Mouse (Mus musculus) kidney, adult 2 months (tissue): ENCODE data around the gene Igdcc3. TPM values are rescaled to one million over a fixed set of nuclear protein-coding genes. Genes with fewer than 3 reads are reported as not detected.

Source experiments
- DNase-seq: peaks from one replicate; pipeline ENCODE4 v3.0.0; 2021
- H3K27ac ChIP-seq: fragments of 200-500 bp; 2 replicates; pipeline ENCODE4 v1.5.1; 2012; ENCODE audit warnings: low read depth, low read length, control low read depth, inconsistent platforms; ENCODE audit not compliant: insufficient read depth
- H3K27me3 ChIP-seq: fragments of 200-500 bp; replicated peaks from 2 replicates; pipeline ENCODE4 v1.6.1; 2012; ENCODE audit warnings: mild to moderate bottlenecking, moderate library complexity, low read length, inconsistent platforms; ENCODE audit not compliant: control insufficient read depth, insufficient read depth
- H3K36me3 ChIP-seq: fragments of 200-500 bp; 2 replicates; pipeline ENCODE4 v1.6.1; 2012; ENCODE audit warnings: mild to moderate bottlenecking, moderate library complexity, low read length, inconsistent platforms; ENCODE audit not compliant: control insufficient read depth, insufficient read depth
- H3K4me1 ChIP-seq: fragments of 200-500 bp; 2 replicates; pipeline ENCODE4 v1.6.1; 2011; ENCODE audit warnings: low read length; ENCODE audit not compliant: control insufficient read depth, insufficient read depth
- H3K4me3 ChIP-seq: fragments of 200-500 bp; 2 replicates; pipeline ENCODE4 v1.5.1; 2011; ENCODE audit warnings: mild to moderate bottlenecking, low read depth, low read length, control low read depth; ENCODE audit not compliant: insufficient read depth
- CTCF ChIP-seq: fragments of 200-500 bp; conservative IDR thresholded peaks from 2 replicates; pipeline ENCODE4 v1.5.1; 2011; ENCODE audit warnings: low read depth, mild to moderate bottlenecking, control low read depth, low read length, moderate library complexity, mixed read lengths; ENCODE audit not compliant: insufficient read depth, insufficient read length
- POLR2A ChIP-seq: fragments of 200-500 bp; IDR thresholded peaks from one replicate; pipeline ENCODE4 v1.6.1; 2011; ENCODE audit warnings: low read depth, low read length, control low read depth
- WGBS: fragments of 180-500 bp; shearing (Covaris S2); methylation state at CpG from one replicate; pipeline ENCODE4 v1.1.7; 2018; 5-methylcytosine and 5-hydroxymethylcytosine counted together
- polyA plus RNA-seq: library from polyadenylated mRNA; depleted of rRNA; stranded (reverse); fragments of >200 nt; gene quantifications from 2 replicates; pipeline ENCODE4 v1.2.3, GENCODE M21; 2012

The Igdcc3 gene
- polyA plus RNA-seq, 1 experiment, result 0.72 TPM

DNA sequence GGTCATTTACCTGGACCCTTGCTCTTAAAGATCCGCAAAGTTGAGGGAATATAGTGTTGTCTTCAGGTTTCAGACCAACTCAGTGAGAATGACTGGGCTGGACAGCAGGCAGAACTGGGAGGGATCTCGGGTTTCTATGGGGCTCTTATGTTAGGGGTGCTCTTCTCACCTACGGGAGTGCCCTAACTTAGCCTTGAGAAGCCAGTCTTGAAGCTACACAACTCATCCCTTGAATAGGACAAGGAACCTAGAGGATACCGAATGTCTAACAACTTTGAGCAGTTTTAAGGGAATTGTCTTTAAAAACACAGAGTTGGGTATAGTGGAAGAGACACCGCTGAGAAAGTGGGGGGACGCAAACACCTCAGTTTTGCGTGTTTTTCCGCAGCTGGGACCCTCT is 498 bp upstream of the Igdcc3 start:
- Histone ChIP-seq H3K4me3 (peak overlapping the region; percentile 57; the same call in 1 of the 2 replicates), H3K36me3 (no peaks in the 10 kb centered on the region), H3K4me1 (no peaks in the 10 kb centered on the region), H3K27ac (no peak overlapping the region), H3K27me3 (0 out of 2 replicates have a peak, but pooled peaks cover 2% of the 10 kb centered on the region)
- DNase-seq, result no peak
- TF ChIP-seq POLR2A (no peak), CTCF (no peak)
- WGBS, result 10% methylated on average over 8 of the region's 8 CpGs

DNA sequence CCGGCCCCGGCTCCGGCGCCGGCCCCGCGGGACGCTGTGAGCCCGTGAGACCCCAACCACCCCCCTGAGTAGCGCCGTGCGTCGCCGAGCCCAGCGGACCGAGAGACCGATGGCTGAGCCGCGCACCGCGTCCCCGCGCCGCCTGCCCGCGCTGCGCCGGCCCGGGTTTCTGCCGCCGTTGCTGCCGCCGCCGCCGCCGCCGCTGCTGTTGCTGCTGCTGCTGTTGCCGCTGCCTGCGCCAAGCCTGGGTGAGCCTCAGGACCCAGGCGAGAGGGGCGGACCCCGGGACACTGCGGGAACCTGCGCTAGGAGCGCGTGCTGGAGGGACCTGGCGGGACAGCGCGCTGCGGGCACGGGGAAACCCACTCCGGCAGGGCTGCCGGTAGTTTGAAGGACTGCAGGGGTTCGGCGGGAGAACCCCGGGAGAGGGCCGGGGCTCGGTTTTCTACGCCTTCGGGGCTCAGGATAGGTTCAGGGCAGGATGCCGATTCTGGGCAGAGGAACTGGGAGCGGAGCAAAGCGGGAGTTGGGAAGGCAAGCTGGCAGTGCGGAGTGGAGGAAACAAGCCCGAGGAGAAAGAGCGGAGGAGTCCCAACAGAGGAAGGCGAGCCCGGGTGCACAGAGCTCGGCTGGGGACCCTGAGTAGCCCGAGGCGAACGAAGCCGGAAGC is 452 bp downstream of the Igdcc3 start:
- Histone ChIP-seq H3K27ac (no peak overlapping the region), H3K4me1 (no peaks in the 10 kb centered on the region), H3K4me3 (peak overlapping the region; percentile 57), H3K36me3 (no peaks in the 10 kb centered on the region), H3K27me3 (0 out of 2 replicates have a peak, but pooled peaks cover 2% of the 10 kb centered on the region)
- under 1% methylated on average over 72 of the region's 73 CpGs for WGBS
- peak; percentile 37 for DNase-seq
- no peak for TF ChIP-seq POLR2A
- no peak for TF ChIP-seq CTCF

DNA sequence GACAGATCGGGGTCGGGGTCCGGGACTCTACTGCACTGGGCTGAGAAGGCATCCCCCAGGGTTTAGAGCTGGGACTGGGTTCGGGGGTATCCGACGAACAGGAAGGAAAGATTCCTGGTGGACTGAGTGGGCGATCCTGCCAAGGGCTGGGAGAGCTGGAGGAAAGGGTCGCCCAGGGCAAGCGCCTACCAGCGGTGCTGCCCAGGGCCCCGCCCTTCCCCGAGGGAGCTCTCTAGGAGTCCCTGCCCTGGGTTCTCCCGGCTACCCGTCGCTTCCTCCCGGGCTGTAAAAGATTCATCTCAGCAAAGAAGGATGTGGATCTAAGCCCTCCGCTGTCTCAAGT is 958 bp downstream of the Igdcc3 start:
- peak; percentile 17 for DNase-seq

GRCm38 (mm10) chr9:65142399-65142798 is 1.4 kb downstream of the Igdcc3 start:
- no peak overlapping the region for H3K27ac ChIP-seq
- H3K27me3 ChIP-seq, result 0 out of 2 replicates have a peak, but pooled peaks cover 2% of the 10 kb centered on the region
- H3K36me3 ChIP-seq, result no peaks in the 10 kb centered on the region
- no peak for DNase-seq
- H3K4me3 ChIP-seq, result no peak overlapping the region
- WGBS, result 8% methylated on average over 8 of the region's 8 CpGs
- no peaks in the 10 kb centered on the region for H3K4me1 ChIP-seq
- no peak for TF ChIP-seq POLR2A
- TF ChIP-seq CTCF, result no peak

More for the DNA sequence above, 958 bp downstream of the Igdcc3 start:
- peak overlapping the region; percentile 57 for H3K4me3 ChIP-seq
- TF ChIP-seq POLR2A (no peak), CTCF (no peak)
- H3K27ac ChIP-seq, result no peak overlapping the region
- no peaks in the 10 kb centered on the region for H3K4me1 ChIP-seq
- no peaks in the 10 kb centered on the region for H3K36me3 ChIP-seq
- H3K27me3 ChIP-seq, result 0 out of 2 replicates have a peak, but pooled peaks cover 2% of the 10 kb centered on the region
- WGBS, result 0% methylated on average over 17 of the region's 17 CpGs

- no peak overlapping the region for H3K27ac ChIP-seq
- 91% methylated on average over 5 of the region's 5 CpGs for WGBS
- no peak for TF ChIP-seq POLR2A
- TF ChIP-seq CTCF, result no peak
- H3K4me1 ChIP-seq, result no peaks in the 10 kb centered on the region
- no peak for DNase-seq
- H3K4me3 ChIP-seq, result no peak overlapping the region
- no peaks in the 10 kb centered on the region for H3K36me3 ChIP-seq
- H3K27me3 ChIP-seq, result 0 out of 2 replicates have a peak, but pooled peaks cover 2% of the 10 kb centered on the region
Observed at GRCm38 (mm10) chr9:65146001-65146400, 5.0 kb downstream of the Igdcc3 start.

DNA sequence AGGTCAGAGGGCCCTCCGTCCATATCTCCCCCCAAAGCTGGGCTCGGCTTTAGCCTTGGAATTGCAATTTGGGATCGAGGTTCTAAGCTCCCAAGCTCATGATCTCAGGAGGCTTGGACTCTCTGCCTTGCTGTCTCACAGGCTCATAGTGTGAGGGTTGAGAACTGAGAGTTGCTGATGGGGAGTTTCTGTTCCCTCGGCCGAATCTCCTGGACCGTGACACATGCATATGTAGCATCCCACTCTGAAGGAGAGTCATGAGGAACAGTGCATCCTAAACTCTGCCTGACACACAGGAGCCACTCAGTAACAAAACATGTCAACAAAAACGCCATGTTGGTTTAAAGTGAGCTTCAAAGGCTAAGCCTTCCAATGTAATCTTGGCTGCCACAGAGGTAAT is 7.5 kb downstream of the Igdcc3 start:
- Histone ChIP-seq H3K36me3 (no peaks in the 10 kb centered on the region), H3K27me3 (no peaks in the 10 kb centered on the region), H3K4me1 (peaks cover 5% of the 10 kb centered on the region), H3K4me3 (no peak overlapping the region), H3K27ac (no peak overlapping the region)
- DNase-seq, result no peak
- WGBS, result 78% methylated on average over 7 of the region's 7 CpGs
- TF ChIP-seq POLR2A (no peak), CTCF (no peak)

DNA sequence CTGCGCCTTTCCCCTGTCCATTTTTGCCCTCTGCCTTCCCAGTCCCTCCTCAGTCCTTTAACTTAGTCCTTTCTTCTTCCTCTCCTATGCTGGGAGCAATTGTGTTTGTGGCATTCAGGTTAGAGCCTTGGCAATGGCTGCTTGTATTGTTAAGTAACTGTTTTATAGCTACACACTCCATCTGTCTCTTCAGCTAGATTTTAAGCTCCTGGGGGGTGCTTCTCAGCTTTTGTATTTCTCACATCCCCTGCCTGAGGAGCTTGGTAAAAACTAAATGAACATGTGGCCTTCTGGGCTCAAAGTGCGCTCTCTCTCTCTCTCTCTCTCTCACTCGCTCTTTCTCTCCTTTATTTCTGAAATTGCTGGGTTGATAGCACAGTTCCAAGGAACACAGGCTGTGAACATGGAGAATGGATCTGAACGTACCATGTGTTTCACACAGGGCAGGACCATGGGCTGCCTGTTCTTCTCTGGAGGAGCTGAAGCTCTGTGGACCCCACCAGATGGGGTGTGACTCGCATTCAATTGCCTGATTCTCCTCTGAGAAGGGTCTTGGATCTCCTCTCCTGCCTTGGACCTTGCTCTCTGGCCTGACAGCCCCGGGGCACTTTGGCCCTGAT is 11.8 kb downstream of the Igdcc3 start:
- WGBS, result 59% methylated on average over 6 of the region's 6 CpGs
- Histone ChIP-seq H3K36me3 (no peaks in the 10 kb centered on the region), H3K4me1 (peaks cover 5% of the 10 kb centered on the region), H3K27me3 (no peaks in the 10 kb centered on the region), H3K4me3 (no peak overlapping the region), H3K27ac (no peak overlapping the region)
- DNase-seq, result no peak
- TF ChIP-seq POLR2A, result no peak
- no peak for TF ChIP-seq CTCF
